Mouse (Mus musculus) testis, postnatal 10 days (tissue): Measurements from ENCODE around the gene Mmp19.
A peak's percentile ranks its signal among the peaks of the same experiment; 100 is the strongest.

Experiments used
- DNase-seq: peaks from one replicate; pipeline ENCODE4 v3.0.0; 2021; ENCODE audit warnings: low spot score

Mmp19 gene

GRCm38 (mm10) chr10:128790398-128791124 is at the start of gene Mmp19:
Gene Mmp19 (plus strand): TSS chr10:128790910.
- DNase-seq, result no peak

- no peak for DNase-seq
These were observed 48.1 kb upstream of the Mmp19 start for GRCm38 (mm10) chr10:128742616-128743015.

GRCm38 (mm10) chr10:128743235-128743634 is 47.5 kb upstream of the Mmp19 start:
- DNase-seq, result no peak

DNA sequence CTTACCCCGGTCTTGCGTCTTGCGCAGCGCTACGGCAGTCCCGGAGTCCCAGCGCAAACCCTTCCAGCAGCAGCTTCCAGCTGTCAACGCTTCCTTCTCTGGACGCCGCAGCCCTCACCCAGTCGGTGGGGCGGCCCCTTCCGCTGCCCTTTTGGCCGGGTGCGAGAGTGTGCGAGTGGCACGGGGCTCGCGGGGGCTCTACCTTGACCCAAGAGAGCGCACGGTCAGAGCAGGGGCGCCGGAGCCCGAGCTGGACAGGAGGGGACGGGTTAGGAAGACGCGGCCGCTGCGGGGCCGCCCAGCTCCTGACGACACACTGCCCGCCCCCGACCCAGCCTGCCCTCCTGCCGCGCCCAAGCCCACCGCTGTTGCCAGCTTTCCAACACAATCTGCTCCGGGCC is 46.9 kb upstream of the Mmp19 start:
- DNase-seq, result peak; percentile 72

GRCm38 (mm10) chr10:128744211-128744610 is 46.5 kb upstream of the Mmp19 start:
- DNase-seq, result no peak

GRCm38 (mm10) chr10:128744680-128745601 is 45.8 kb upstream of the Mmp19 start, which contains the start of gene Dgka:
Gene Dgka (minus strand): TSS chr10:128744855.
- peak; percentile 56 for DNase-seq

DNA sequence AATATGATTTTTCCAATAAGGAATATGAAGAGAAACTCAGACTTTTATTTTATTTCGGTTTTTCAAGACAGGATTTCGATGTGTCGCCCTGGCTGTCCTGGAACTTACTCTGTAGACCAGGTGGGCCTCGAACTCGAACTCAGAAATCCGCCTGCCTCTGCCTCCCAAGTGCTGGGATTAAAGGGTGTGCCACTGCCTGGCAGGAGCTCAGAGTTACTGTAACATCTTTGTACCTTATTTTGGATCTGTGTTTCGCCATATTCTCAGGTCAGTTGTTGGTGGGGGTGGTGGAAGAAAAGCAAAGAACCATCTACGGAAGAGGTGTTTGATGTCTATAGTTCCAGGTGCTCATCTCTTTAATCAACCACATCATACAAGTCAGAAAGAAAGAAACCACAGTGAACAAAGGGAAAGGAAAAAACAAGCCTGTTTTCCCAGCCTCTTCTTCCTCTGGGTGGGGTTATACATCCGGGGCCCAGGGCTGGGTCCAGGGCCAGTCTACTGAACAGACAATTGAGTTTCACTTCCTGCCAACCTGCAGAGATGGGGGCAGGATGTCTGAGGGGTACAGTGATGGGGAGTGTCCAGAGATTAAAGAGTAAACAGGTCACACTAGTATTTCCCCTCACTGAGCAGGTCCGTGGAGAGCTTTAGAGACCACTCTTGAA is 44.6 kb upstream of the Mmp19 start:
- no peak for DNase-seq

DNA sequence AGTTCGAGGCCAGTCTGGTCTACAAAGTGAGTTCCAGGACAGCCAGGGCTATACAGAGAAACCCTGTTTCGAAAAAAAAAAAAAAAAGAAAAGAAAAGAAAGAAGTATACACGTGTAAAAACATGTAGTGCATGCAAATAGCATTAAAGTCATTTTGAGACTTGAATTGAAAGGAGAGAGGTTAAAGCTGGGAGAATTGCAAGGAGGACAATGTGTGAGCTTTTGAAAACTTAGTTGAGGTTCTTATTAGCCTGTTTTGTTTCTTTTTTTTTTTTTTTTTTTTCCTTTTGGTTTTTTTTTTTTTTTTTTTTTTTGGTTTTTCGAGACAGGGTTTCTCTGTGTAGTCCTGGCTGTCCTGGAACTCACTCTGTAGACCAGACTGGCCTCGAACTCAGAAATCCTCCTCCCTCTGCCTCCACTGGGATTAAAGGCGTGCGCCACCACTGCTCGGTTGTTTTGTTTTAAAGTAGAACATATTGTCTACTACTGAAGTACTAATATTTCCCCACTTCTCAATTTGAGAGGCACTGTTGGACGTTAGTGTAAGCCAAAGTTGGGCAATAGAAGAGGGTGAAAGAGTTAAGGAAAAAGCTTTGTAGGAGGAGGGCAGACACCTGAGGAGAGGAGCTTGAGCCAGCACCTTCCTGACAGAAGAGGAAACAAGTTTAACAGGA is 43.6 kb upstream of the Mmp19 start:
- DNase-seq, result no peak

DNA sequence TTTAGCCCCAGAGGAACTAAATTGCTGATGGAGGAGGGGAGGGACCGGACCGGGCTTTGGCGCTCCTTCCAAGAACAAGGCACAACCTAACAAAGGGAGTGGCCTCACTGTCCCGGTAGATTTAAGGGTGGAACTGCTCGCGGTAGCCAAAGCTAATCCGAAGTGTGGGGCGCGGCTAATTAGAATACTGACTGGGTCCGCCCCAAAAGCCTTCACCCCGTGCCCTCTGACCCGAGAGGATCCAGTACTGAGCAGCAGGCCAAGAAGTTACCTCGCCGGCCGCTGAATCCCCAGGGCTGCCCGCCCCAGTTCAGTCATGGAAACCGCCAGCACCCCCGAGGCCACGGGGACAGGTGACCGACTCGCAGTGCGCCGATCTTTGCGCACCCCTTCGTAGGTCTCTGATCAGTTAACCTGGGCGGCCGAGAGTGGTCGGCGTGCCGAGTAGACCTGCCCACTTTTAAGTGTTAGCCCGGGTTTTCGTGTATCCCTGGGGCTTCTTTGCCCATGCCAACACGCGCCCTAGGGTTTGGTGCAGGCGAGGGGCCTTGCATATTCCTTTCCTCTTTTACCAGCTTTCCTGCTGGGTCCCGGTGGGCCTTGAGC is 43.0 kb upstream of the Mmp19 start, which contains the start of gene Pym1:
Gene Pym1, plus strand, starts transcription at position 244 of the 606 bp plus-strand sequence.
- DNase-seq, result peak; percentile 84

DNA sequence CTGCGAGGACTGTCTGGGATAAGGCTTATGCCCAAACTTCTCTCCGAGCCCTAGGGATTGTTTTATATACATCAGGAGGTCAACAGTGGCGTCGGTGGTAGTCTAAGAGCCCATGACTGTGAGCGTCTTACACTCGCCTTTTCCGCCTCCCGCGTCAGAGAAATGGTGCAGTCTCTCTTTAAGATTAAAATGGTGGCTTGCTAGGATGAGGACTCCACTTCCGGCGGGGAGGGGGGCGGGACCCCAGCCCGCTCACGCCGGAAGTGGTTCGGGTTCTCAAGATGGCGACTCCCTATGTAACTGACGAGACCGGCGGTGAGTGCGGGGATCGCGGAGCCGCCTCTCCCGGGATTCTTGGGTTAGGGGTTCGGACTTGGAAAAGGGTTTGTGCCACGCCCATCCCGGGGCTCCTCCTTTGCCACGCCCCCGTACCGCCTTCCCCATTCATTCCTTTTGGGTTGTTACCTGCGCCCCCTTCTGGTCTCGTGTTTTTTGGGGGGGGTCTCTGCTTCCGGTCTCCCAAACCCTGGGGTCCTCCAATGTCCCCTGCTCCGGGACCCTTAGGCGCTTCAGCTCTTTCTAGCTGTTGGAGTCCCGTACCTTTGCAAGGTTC is 42.4 kb upstream of the Mmp19 start:
- DNase-seq, result peak; percentile 86

DNA sequence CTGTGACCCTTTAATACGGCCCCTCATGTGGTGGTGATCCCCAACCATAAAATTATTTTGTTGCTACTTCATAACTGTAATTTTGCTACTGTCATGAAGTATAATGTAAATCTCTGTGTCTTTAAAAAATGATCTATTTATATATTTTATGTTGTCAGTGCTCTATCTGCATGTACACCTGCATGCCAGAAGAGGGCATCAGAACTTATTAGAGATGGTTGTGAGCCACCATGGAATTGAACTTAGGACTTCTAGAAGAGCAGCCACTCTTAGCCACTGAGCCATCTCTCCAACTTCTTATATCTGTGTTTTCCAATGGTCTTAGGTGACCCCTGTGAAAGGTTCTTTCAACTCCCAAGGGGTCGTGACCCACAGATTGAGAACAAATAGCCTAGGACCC is 17.8 kb upstream of the Mmp19 start:
- no peak for DNase-seq

- no peak for DNase-seq
These were observed 17.0 kb upstream of the Mmp19 start for GRCm38 (mm10) chr10:128773685-128774084.

- no peak for DNase-seq
These were observed 12.3 kb upstream of the Mmp19 start for GRCm38 (mm10) chr10:128778441-128778840.

GRCm38 (mm10) chr10:128779011-128779795 is 11.5 kb upstream of the Mmp19 start:
- peak; percentile 81 for DNase-seq

DNA sequence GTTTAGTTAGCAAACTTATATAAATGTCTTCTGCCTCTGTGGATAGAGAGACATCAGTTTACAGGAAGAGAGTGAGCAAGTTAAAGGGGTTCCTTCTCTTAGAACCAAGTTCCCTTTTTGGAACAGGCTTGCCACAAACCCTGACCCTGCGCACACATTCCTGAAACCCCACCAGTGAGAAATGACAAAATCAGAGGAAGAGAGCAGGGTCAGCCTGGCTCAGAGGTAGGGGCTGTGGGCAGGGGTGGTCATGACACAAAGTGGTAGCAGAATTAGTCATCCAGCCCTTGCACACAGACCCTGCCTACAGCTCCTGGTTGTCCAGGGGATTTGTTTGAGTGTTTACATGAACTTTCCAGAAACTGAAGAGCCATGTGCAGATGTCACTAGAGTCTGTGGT is 10.5 kb upstream of the Mmp19 start:
- DNase-seq, result no peak

GRCm38 (mm10) chr10:128792041-128792440 is 1.3 kb downstream of the Mmp19 start:
- no peak for DNase-seq

- no peak for DNase-seq
These were observed 2.5 kb downstream of the Mmp19 start for GRCm38 (mm10) chr10:128793258-128793657.

DNA sequence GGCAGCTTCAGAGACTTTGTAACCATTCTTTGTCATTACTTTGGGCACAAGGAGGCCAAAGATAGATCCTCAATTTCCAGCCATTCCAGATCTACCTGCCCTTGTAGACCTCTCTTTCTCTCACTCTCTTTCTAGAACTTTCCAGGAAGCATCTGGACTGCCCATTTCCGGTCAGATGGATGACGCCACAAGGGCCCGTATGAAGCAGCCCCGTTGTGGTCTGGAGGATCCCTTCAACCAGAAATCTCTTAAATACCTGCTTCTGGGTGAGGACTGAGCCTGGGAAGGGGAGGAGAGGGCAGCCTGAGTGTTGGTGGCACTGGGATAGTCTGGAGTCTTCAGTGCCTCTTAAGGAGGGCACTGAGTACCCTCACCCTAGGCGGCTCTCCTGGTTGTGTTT is 3.7 kb downstream of the Mmp19 start:
- DNase-seq, result no peak

- no peak for DNase-seq
These were observed 4.9 kb downstream of the Mmp19 start for GRCm38 (mm10) chr10:128795581-128795980.

DNA sequence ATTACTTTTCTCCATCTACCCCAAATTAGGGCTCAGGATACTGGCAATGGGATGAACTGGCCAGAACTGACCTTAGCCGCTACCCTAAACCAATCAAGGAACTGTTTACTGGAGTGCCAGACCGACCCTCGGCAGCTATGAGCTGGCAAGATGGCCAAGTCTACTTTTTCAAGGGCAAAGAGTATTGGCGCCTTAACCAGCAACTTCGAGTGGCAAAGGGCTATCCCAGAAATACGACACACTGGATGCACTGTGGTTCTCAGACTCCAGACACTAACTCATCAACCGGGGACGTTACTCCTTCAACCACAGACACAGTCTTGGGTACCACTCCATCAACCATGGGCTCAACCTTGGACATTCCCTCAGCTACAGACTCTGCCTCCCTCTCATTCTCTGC is 8.0 kb downstream of the Mmp19 start:
- peak; percentile 26 for DNase-seq
